Mouse (Mus musculus): ENCODE results near the gene Dnm3. TPM values are rescaled to one million over a fixed set of nuclear protein-coding genes. Genes with fewer than 3 reads are reported as not detected.

Dnm3 gene
- polyA plus RNA-seq, 1 experiment from 2014 or later: 13.9 TPM

GRCm38 (mm10) chr1:162143974-162144912 is 333.6 kb downstream of the Dnm3 start:
- Histone ChIP-seq H3K4me1 (ENCODE audit: control insufficient read depth, insufficient read depth, low read length) (peaks cover 4% of the 10 kb centered on the region), H3K9me3 (ENCODE audit: control insufficient read depth, low read length) (no peaks in the 10 kb centered on the region), H3K4me3 (ENCODE audit: low read depth, low read length) (no peak overlapping the region), H3K27ac (replicated peaks; ENCODE audit: low read depth, low read length) (peak overlapping the region; percentile 47; the same call in 1 of the 2 replicates), H3K36me3 (ENCODE audit: control insufficient read depth, insufficient read depth, low read length) (no peaks in the 10 kb centered on the region), H3K27me3 (ENCODE audit: control insufficient read depth, insufficient read depth, low read length) (no peaks in the 10 kb centered on the region), H3K4me2 (ENCODE audit: low read depth, severe bottlenecking) (no peak overlapping the region), H3K9ac (ENCODE audit: low read length) (no peak overlapping the region)
- ATAC-seq (ENCODE audit: insufficient number of reproducible peaks, low FRiP score, low TSS enrichment, low read depth) (no peak), DNase-seq (ENCODE audit: low spot score) (no peak)
- 67% methylated on average over 6 of the region's 6 CpGs for WGBS

- DNase-seq (ENCODE audit: low spot score): no peak
- Histone ChIP-seq H3K9me3 (ENCODE audit: control insufficient read depth, low read length) (no peaks in the 10 kb centered on the region), H3K27me3 (ENCODE audit: control insufficient read depth, insufficient read depth, low read length) (no peaks in the 10 kb centered on the region), H3K9ac (ENCODE audit: low read length) (no peak overlapping the region), H3K4me1 (ENCODE audit: control insufficient read depth, insufficient read depth, low read length) (peaks cover 4% of the 10 kb centered on the region), H3K27ac (replicated peaks; ENCODE audit: low read depth, low read length) (no peak overlapping the region), H3K4me3 (ENCODE audit: low read depth, low read length) (no peak overlapping the region), H3K36me3 (ENCODE audit: control insufficient read depth, insufficient read depth, low read length) (no peaks in the 10 kb centered on the region), H3K4me2 (ENCODE audit: low read depth, severe bottlenecking) (no peak overlapping the region)
- no peak for ATAC-seq (ENCODE audit: insufficient number of reproducible peaks, low FRiP score, low TSS enrichment, low read depth)
- 93% methylated on average over 7 of the region's 7 CpGs for WGBS
These were observed 335.5 kb downstream of the Dnm3 start for GRCm38 (mm10) chr1:162142285-162142684.

- no peak overlapping the region for H3K27ac ChIP-seq (replicated peaks; ENCODE audit: low read depth, low read length)
- 61% methylated on average over 4 of the region's 4 CpGs for WGBS
- H3K4me3 ChIP-seq (ENCODE audit: low read depth, low read length): no peak overlapping the region
- H3K36me3 ChIP-seq (ENCODE audit: control insufficient read depth, insufficient read depth, low read length): no peaks in the 10 kb centered on the region
- no peak overlapping the region for H3K9ac ChIP-seq (ENCODE audit: low read length)
- H3K4me2 ChIP-seq (ENCODE audit: low read depth, severe bottlenecking): no peak overlapping the region
- DNase-seq (ENCODE audit: low spot score): no peak
- no peaks in the 10 kb centered on the region for H3K27me3 ChIP-seq (ENCODE audit: control insufficient read depth, insufficient read depth, low read length)
- no peak for ATAC-seq (ENCODE audit: insufficient number of reproducible peaks, low FRiP score, low TSS enrichment, low read depth)
- no peaks in the 10 kb centered on the region for H3K9me3 ChIP-seq (ENCODE audit: control insufficient read depth, low read length)
- peaks cover 11% of the 10 kb centered on the region for H3K4me1 ChIP-seq (ENCODE audit: control insufficient read depth, insufficient read depth, low read length)
These were observed 341.5 kb downstream of the Dnm3 start for GRCm38 (mm10) chr1:162136328-162136727.

GRCm38 (mm10) chr1:162135451-162136213 is 342.2 kb downstream of the Dnm3 start:
- DNase-seq (ENCODE audit: low spot score) (no peak), ATAC-seq (ENCODE audit: insufficient number of reproducible peaks, low FRiP score, low TSS enrichment, low read depth) (no peak)
- no peaks in the 10 kb centered on the region for H3K27me3 ChIP-seq (ENCODE audit: control insufficient read depth, insufficient read depth, low read length)
- no peaks in the 10 kb centered on the region for H3K9me3 ChIP-seq (ENCODE audit: control insufficient read depth, low read length)
- WGBS: 86% methylated on average over 11 of the region's 11 CpGs
- no peak overlapping the region for H3K9ac ChIP-seq (ENCODE audit: low read length)
- no peaks in the 10 kb centered on the region for H3K36me3 ChIP-seq (ENCODE audit: control insufficient read depth, insufficient read depth, low read length)
- no peak overlapping the region for H3K4me3 ChIP-seq (ENCODE audit: low read depth, low read length)
- peaks cover 11% of the 10 kb centered on the region for H3K4me1 ChIP-seq (ENCODE audit: control insufficient read depth, insufficient read depth, low read length)
- peak overlapping the region; percentile 81 for H3K27ac ChIP-seq (replicated peaks; ENCODE audit: low read depth, low read length)
- H3K4me2 ChIP-seq (ENCODE audit: low read depth, severe bottlenecking): no peak overlapping the region

GRCm38 (mm10) chr1:162134651-162135066 is 343.2 kb downstream of the Dnm3 start:
- peak; percentile 81; the same call in 1 of the 2 replicates for ATAC-seq (ENCODE audit: insufficient number of reproducible peaks, low FRiP score, low TSS enrichment, low read depth)

GRCm38 (mm10) chr1:162132908-162133641 is 344.8 kb downstream of the Dnm3 start:
- Histone ChIP-seq H3K27ac (replicated peaks; ENCODE audit: low read depth, low read length) (peak overlapping the region; percentile 52), H3K4me3 (ENCODE audit: low read depth, low read length) (no peak overlapping the region), H3K4me1 (ENCODE audit: control insufficient read depth, insufficient read depth, low read length) (peaks cover 11% of the 10 kb centered on the region), H3K9me3 (ENCODE audit: control insufficient read depth, low read length) (no peaks in the 10 kb centered on the region), H3K4me2 (ENCODE audit: low read depth, severe bottlenecking) (no peak overlapping the region), H3K9ac (ENCODE audit: low read length) (no peak overlapping the region), H3K36me3 (ENCODE audit: control insufficient read depth, insufficient read depth, low read length) (no peaks in the 10 kb centered on the region), H3K27me3 (ENCODE audit: control insufficient read depth, insufficient read depth, low read length) (no peaks in the 10 kb centered on the region)
- DNase-seq (ENCODE audit: low spot score) (no peak), ATAC-seq (ENCODE audit: insufficient number of reproducible peaks, low FRiP score, low TSS enrichment, low read depth) (no peak)
- WGBS: 91% methylated on average over 8 of the region's 8 CpGs

More at GRCm38 (mm10) chr1:162134651-162135066, 343.2 kb downstream of the Dnm3 start:
- Histone ChIP-seq H3K27me3 (ENCODE audit: control insufficient read depth, insufficient read depth, low read length) (no peaks in the 10 kb centered on the region), H3K4me2 (ENCODE audit: low read depth, severe bottlenecking) (no peak overlapping the region), H3K27ac (replicated peaks; ENCODE audit: low read depth, low read length) (peak overlapping the region; percentile 81), H3K9ac (ENCODE audit: low read length) (no peak overlapping the region), H3K4me1 (ENCODE audit: control insufficient read depth, insufficient read depth, low read length) (peaks cover 11% of the 10 kb centered on the region), H3K9me3 (ENCODE audit: control insufficient read depth, low read length) (no peaks in the 10 kb centered on the region), H3K4me3 (ENCODE audit: low read depth, low read length) (no peak overlapping the region), H3K36me3 (ENCODE audit: control insufficient read depth, insufficient read depth, low read length) (no peaks in the 10 kb centered on the region)
- peak; percentile 66 for DNase-seq (ENCODE audit: low spot score)
- WGBS: 40% methylated on average over 3 of the region's 3 CpGs

- no peaks in the 10 kb centered on the region for H3K36me3 ChIP-seq (ENCODE audit: control insufficient read depth, insufficient read depth, low read length)
- no peaks in the 10 kb centered on the region for H3K9me3 ChIP-seq (ENCODE audit: control insufficient read depth, low read length)
- no peak overlapping the region for H3K9ac ChIP-seq (ENCODE audit: low read length)
- H3K4me2 ChIP-seq (ENCODE audit: low read depth, severe bottlenecking): no peak overlapping the region
- DNase-seq (ENCODE audit: low spot score) (no peak), ATAC-seq (ENCODE audit: insufficient number of reproducible peaks, low FRiP score, low TSS enrichment, low read depth) (peak; percentile 72)
- H3K4me3 ChIP-seq (ENCODE audit: low read depth, low read length): no peak overlapping the region
- peaks cover 16% of the 10 kb centered on the region for H3K4me1 ChIP-seq (ENCODE audit: control insufficient read depth, insufficient read depth, low read length)
- H3K27me3 ChIP-seq (ENCODE audit: control insufficient read depth, insufficient read depth, low read length): no peaks in the 10 kb centered on the region
- H3K27ac ChIP-seq (replicated peaks; ENCODE audit: low read depth, low read length): peak overlapping the region; percentile 72
- WGBS: 61% methylated on average over 8 of the region's 8 CpGs
These were observed 350.7 kb downstream of the Dnm3 start for GRCm38 (mm10) chr1:162126856-162127792.
